Mouse (Mus musculus): ENCODE measurements around the gene Rps6kb1.
"Not testable (repeated sequence)": the region's sequence is repeated elsewhere in the genome, so short reads cannot be mapped to it uniquely, and the experiment has no call there.

Gene Rps6kb1

GRCm38 (mm10) chr11:86539716-86540475 lies 4.7 kb downstream of the Rps6kb1 start:
- DNase-seq (ENCODE audit: low spot score): no peak

GRCm38 (mm10) chr11:86538786-86539185 lies 5.8 kb downstream of the Rps6kb1 start:
- no peak for DNase-seq (ENCODE audit: low spot score)

GRCm38 (mm10) chr11:86534201-86534910 lies 10.2 kb downstream of the Rps6kb1 start:
- no peak for DNase-seq (ENCODE audit: low spot score)

GRCm38 (mm10) chr11:86533302-86533701 lies 11.3 kb downstream of the Rps6kb1 start:
- not testable (repeated sequence) for DNase-seq (ENCODE audit: low spot score)

- no peak for DNase-seq (ENCODE audit: low spot score)
These were observed 11.8 kb downstream of the Rps6kb1 start for GRCm38 (mm10) chr11:86532834-86533233.

GRCm38 (mm10) chr11:86527528-86527927 lies 17.1 kb downstream of the Rps6kb1 start:
- no peak for DNase-seq (ENCODE audit: low spot score)

GRCm38 (mm10) chr11:86519751-86520150 lies 24.9 kb downstream of the Rps6kb1 start:
- DNase-seq (ENCODE audit: low spot score): no peak

GRCm38 (mm10) chr11:86517229-86517628 lies 27.4 kb downstream of the Rps6kb1 start:
- no peak for DNase-seq (ENCODE audit: low spot score)

GRCm38 (mm10) chr11:86516620-86517019 lies 28.0 kb downstream of the Rps6kb1 start:
- no peak for DNase-seq (ENCODE audit: low spot score)

GRCm38 (mm10) chr11:86507991-86508390 lies 36.6 kb downstream of the Rps6kb1 start:
- no peak for DNase-seq (ENCODE audit: low spot score)

- no peak for DNase-seq (ENCODE audit: low spot score)
These were observed 37.3 kb downstream of the Rps6kb1 start for GRCm38 (mm10) chr11:86507334-86507733.

GRCm38 (mm10) chr11:86503121-86503520 lies 41.5 kb downstream of the Rps6kb1 start:
- DNase-seq (ENCODE audit: low spot score): no peak

GRCm38 (mm10) chr11:86500795-86501194 lies 43.8 kb downstream of the Rps6kb1 start:
- DNase-seq (ENCODE audit: low spot score): no peak

- DNase-seq (ENCODE audit: low spot score): no peak
These were observed 46.7 kb downstream of the Rps6kb1 start for GRCm38 (mm10) chr11:86497908-86498307.

- no peak for DNase-seq (ENCODE audit: low spot score)
These were observed 47.2 kb downstream of the Rps6kb1 start for GRCm38 (mm10) chr11:86497356-86497755.

GRCm38 (mm10) chr11:86490782-86491181 lies 53.8 kb downstream of the Rps6kb1 start:
- no peak for DNase-seq (ENCODE audit: low spot score)

GRCm38 (mm10) chr11:86484910-86485510 lies 59.6 kb downstream of the Rps6kb1 start:
- no peak for DNase-seq (ENCODE audit: low spot score)

GRCm38 (mm10) chr11:86484101-86484868 lies 60.3 kb downstream of the Rps6kb1 start, which contains the start of gene Rnft1:
Gene Rnft1, plus strand, starts transcription at chr11:86484657.
- DNase-seq (ENCODE audit: low spot score): peak; percentile 99

GRCm38 (mm10) chr11:86473576-86473975 lies 71.0 kb downstream of the Rps6kb1 start:
- DNase-seq (ENCODE audit: low spot score): no peak

- no peak for DNase-seq (ENCODE audit: low spot score)
These were observed 71.8 kb downstream of the Rps6kb1 start for GRCm38 (mm10) chr11:86472771-86473171.

- no peak for DNase-seq (ENCODE audit: low spot score)
These were observed 72.8 kb downstream of the Rps6kb1 start for GRCm38 (mm10) chr11:86471785-86472184.

- no peak for DNase-seq (ENCODE audit: low spot score)
These were observed 75.6 kb downstream of the Rps6kb1 start for GRCm38 (mm10) chr11:86468971-86469370.
